Mouse (Mus musculus) hindbrain, postnatal 0 days (tissue): ENCODE data around the gene Relb. TPM values are rescaled to one million over a fixed set of nuclear protein-coding genes. Genes with fewer than 3 reads are reported as not detected.

ENCODE experiments used
- ATAC-seq: fragments of 200-750 bp; cut with Nextera tagmentation; 2 replicates; pipeline ENCODE4 v1.8.0; 2017; ENCODE audit warnings: mild to moderate bottlenecking, moderate TSS enrichment, moderate library complexity
- DNase-seq: peaks from one replicate; pipeline ENCODE4 v3.0.0-alpha.2; 2015; ENCODE audit warnings: low spot score
- H3K27ac ChIP-seq: fragments of 300-500 bp; sonication (generic); 2 replicates; pipeline ENCODE4 v1.5.1; 2014; ENCODE audit warnings: mild to moderate bottlenecking
- H3K27me3 ChIP-seq: fragments of 300-500 bp; sonication (generic); 2 replicates; pipeline ENCODE4 v1.6.1; 2014; ENCODE audit warnings: low read length, mixed read lengths; ENCODE audit not compliant: insufficient read depth
- H3K36me3 ChIP-seq: fragments of 300-500 bp; sonication (generic); 2 replicates; pipeline ENCODE4 v1.6.1; 2014; ENCODE audit warnings: low read length, mixed read lengths; ENCODE audit not compliant: insufficient read depth
- H3K4me1 ChIP-seq: fragments of 300-500 bp; sonication (generic); 2 replicates; pipeline ENCODE4 v1.6.1; 2014; ENCODE audit warnings: antibody characterized with exemption, low read length, mixed read lengths; ENCODE audit not compliant: insufficient read depth
- H3K4me2 ChIP-seq: fragments of 300-500 bp; sonication (generic); 2 replicates; pipeline ENCODE4 v1.6.1; 2014; ENCODE audit warnings: low read depth, mild to moderate bottlenecking, low read length, moderate library complexity, mixed read lengths
- H3K4me3 ChIP-seq: fragments of 300-500 bp; sonication (generic); 2 replicates; pipeline ENCODE4 v1.5.1; 2014; ENCODE audit warnings: low read length
- H3K9ac ChIP-seq: fragments of 300-500 bp; sonication (generic); replicated peaks from 2 replicates; pipeline ENCODE4 v1.6.1; 2014; ENCODE audit warnings: mild to moderate bottlenecking, low read length, moderate library complexity, mixed read lengths
- H3K9me3 ChIP-seq: fragments of 300-500 bp; sonication (generic); 2 replicates; pipeline ENCODE4 v1.6.1; 2016; ENCODE audit warnings: low read length, mixed read lengths
- CTCF ChIP-seq: IDR thresholded peaks from 2 replicates; pipeline ENCODE4 v1.5.1; 2016; ENCODE audit warnings: antibody characterized with exemption, control low read depth, low read depth
- WGBS: fragments of 180-500 bp; shearing (Covaris S2); extraction: QIAGEN DNeasy Blood & Tissue Kit; methylation state at CpG from one replicate; pipeline ENCODE4 v1.1.7; 2014; 5-methylcytosine and 5-hydroxymethylcytosine counted together
- polyA plus RNA-seq: library from polyadenylated mRNA; unstranded; fragments of >200 nt; fragmentation: Nextera tagmentation; extraction: Ambion mirVana; gene quantifications from 2 replicates; pipeline ENCODE4 v1.2.1, GENCODE M21; 2015
- total RNA-seq: library from RNA; depleted of rRNA; stranded (reverse); fragments of >200 nt; gene quantifications from 2 replicates; pipeline ENCODE4 v1.2.3, GENCODE M21; 2014; rRNA removed

Relb gene
- total and polyA plus RNA-seq, 2 experiments from 2014 or later, result 6.9 to 10.2 TPM

DNA sequence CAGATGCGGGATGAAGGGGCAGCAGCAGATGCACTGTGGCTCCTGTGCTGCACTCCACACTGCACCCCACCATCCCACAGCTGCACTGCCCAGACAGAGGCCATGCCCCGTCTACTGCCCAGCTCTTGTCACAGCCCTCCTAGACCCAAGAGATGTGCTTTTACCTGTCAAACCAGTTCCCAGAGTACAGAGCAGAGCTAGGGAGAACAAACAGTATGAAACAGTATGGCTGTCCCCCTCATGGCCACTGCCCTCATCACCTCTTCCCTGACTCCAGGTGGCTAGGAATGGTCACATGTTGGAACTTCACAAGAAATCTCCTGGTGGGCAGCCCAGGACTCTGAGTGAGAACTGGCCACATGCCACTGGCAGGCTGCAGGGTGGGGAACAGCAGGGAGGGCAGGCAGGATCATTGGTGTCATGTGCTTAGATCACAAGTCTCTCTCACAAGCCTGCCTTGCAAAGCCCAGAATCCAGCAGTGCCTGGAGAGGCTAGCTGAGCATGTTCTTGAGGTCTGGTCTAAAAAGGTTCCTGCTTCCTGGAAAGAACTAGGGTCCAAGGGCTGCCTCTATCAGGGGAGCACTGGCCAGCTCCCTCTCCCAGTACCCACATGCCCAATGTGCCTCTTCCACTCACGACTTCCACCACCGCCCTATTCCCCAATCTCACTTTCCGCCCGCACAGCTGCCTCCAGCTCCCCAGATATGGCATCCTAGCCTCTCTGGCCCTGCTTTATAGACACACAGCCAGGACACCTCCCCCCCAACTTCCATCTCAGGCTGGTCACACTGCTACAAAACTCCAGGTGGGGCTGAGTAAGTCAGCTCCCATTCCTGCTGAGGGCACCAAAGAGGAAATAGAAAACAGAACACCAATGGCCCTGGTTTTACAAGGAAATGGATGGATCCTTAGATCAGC, 71.0 kb downstream of the Relb start:
- Histone ChIP-seq H3K36me3 (0 out of 2 replicates have a peak, but pooled peaks cover 4% of the 10 kb centered on the region), H3K27ac (no peak overlapping the region), H3K4me3 (no peak overlapping the region), H3K4me1 (peaks cover 37% of the 10 kb centered on the region), H3K9me3 (no peaks in the 10 kb centered on the region), H3K9ac (no peak overlapping the region), H3K4me2 (peak overlapping the region; percentile 96), H3K27me3 (no peaks in the 10 kb centered on the region)
- ATAC-seq (no peak), DNase-seq (no peak)
- no peak for TF ChIP-seq CTCF
- 94% methylated on average over 6 of the region's 6 CpGs for WGBS

DNA sequence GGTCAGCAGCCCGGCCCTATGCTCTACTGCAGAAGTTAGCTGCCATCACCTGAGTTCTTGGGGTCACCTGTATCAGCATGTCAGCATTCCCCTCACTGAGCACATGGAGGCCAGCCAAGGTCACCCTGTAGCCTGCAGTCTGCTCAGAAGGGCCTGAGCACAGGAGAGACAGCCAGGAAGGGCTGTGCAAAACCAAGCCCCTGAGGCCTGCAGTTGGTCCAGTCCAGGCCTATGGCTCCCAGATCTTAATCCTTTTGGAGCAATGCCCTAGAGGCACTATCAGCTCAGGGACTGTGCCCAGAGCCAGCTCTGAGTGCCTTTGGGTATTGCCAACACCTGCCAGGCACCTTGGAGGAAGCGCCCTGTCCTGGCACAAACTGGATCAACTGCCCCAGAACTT, 72.2 kb downstream of the Relb start:
- ATAC-seq (no peak), DNase-seq (no peak)
- H3K4me2 ChIP-seq, result no peak overlapping the region
- no peaks in the 10 kb centered on the region for H3K27me3 ChIP-seq
- no peak overlapping the region for H3K9ac ChIP-seq
- no peak overlapping the region for H3K27ac ChIP-seq
- H3K36me3 ChIP-seq, result 0 out of 2 replicates have a peak, but pooled peaks cover 4% of the 10 kb centered on the region
- no peaks in the 10 kb centered on the region for H3K9me3 ChIP-seq
- 92% methylated on average over 2 of the region's 2 CpGs for WGBS
- TF ChIP-seq CTCF, result no peak
- peaks cover 37% of the 10 kb centered on the region for H3K4me1 ChIP-seq
- H3K4me3 ChIP-seq, result no peak overlapping the region

Other genes with a start within 250 kb of the Relb start
- gene Ercc2, start 247.4 kb downstream of the Relb start, total RNA-seq, result 57.3 and 65.1 TPM in 2 replicates
- 18.6 and 19.9 TPM in 2 replicates for gene Ercc2, start 247.4 kb downstream of the Relb start, polyA plus RNA-seq
- gene Klc3, start 225.3 kb downstream of the Relb start, total RNA-seq, result 2.3 and 2.9 TPM in 2 replicates
- gene Klc3, start 225.3 kb downstream of the Relb start, polyA plus RNA-seq, result 1.7 and 2.7 TPM in 2 replicates
- 3.9 and 27.4 TPM in 2 replicates for gene Ckm, start 224.7 kb downstream of the Relb start, total RNA-seq
- 0.14 and 0.30 TPM in 2 replicates for gene Ckm, start 224.7 kb downstream of the Relb start, polyA plus RNA-seq
- 60.3 and 60.5 TPM in 2 replicates for gene Mark4, start 170.6 kb downstream of the Relb start, total RNA-seq
- gene Mark4, start 170.6 kb downstream of the Relb start, polyA plus RNA-seq, result 16.2 and 18.1 TPM in 2 replicates
- 0.61 and 1.3 TPM in 2 replicates for gene Exoc3l2, start 166.1 kb downstream of the Relb start, total RNA-seq
- 2.0 and 2.3 TPM in 2 replicates for gene Exoc3l2, start 166.1 kb downstream of the Relb start, polyA plus RNA-seq
- 18.8 and 22.4 TPM in 2 replicates for gene Bloc1s3, start 121.1 kb downstream of the Relb start, total RNA-seq
- 3.8 and 4.3 TPM in 2 replicates for gene Bloc1s3, start 121.1 kb downstream of the Relb start, polyA plus RNA-seq
- 26.4 and 46.5 TPM in 2 replicates for gene Trappc6a, start 121.0 kb downstream of the Relb start, total RNA-seq
- 42.8 and 44.3 TPM in 2 replicates for gene Trappc6a, start 121.0 kb downstream of the Relb start, polyA plus RNA-seq
- gene Nkpd1, start 111.6 kb downstream of the Relb start, total RNA-seq, result 1.9 and 4.4 TPM in 2 replicates
- gene Nkpd1, start 111.6 kb downstream of the Relb start, polyA plus RNA-seq, result 1.3 TPM in 2 replicates
- 125 and 128 TPM in 2 replicates for gene Ppp1r37, start 66.4 kb downstream of the Relb start, total RNA-seq
- 27.0 and 27.7 TPM in 2 replicates for gene Ppp1r37, start 66.4 kb downstream of the Relb start, polyA plus RNA-seq
- 0.25 TPM in 1 of 2 replicates, not detected in the other for gene Zfp296, start 52.2 kb downstream of the Relb start, total RNA-seq
- not detected in 2 replicates for gene Zfp296, start 52.2 kb downstream of the Relb start, polyA plus RNA-seq
- gene Gemin7, start 51.8 kb downstream of the Relb start, total RNA-seq, result 60.0 and 61.7 TPM in 2 replicates
- 153 and 162 TPM in 2 replicates for gene Gemin7, start 51.8 kb downstream of the Relb start, polyA plus RNA-seq
- gene Clasrp, start 25.0 kb downstream of the Relb start, total RNA-seq, result 67.0 and 90.9 TPM in 2 replicates
- gene Clasrp, start 25.0 kb downstream of the Relb start, polyA plus RNA-seq, result 70.3 and 77.5 TPM in 2 replicates
- gene Clptm1, start 35.6 kb upstream of the Relb start, total RNA-seq, result 178 and 187 TPM in 2 replicates
- 135 and 142 TPM in 2 replicates for gene Clptm1, start 35.6 kb upstream of the Relb start, polyA plus RNA-seq
- not detected in 2 replicates for gene Apoc2, start 48.5 kb upstream of the Relb start, total RNA-seq
- gene Apoc2, start 48.5 kb upstream of the Relb start, polyA plus RNA-seq, result 0.38 TPM in 1 of 2 replicates, not detected in the other
- not detected in 2 replicates for gene Gm44805, start 52.0 kb upstream of the Relb start, total RNA-seq
- gene Gm44805, start 52.0 kb upstream of the Relb start, polyA plus RNA-seq, result not detected in 2 replicates
- gene Apoc4, start 52.0 kb upstream of the Relb start, total RNA-seq, result not detected in 2 replicates
- gene Apoc4, start 52.0 kb upstream of the Relb start, polyA plus RNA-seq, result not detected in 2 replicates
- gene Apoc1, start 63.2 kb upstream of the Relb start, total RNA-seq, result 1.5 and 2.3 TPM in 2 replicates
- 13.9 and 14.2 TPM in 2 replicates for gene Apoc1, start 63.2 kb upstream of the Relb start, polyA plus RNA-seq
- gene Apoe, start 69.8 kb upstream of the Relb start, total RNA-seq, result 2,123 and 2,525 TPM in 2 replicates
- gene Apoe, start 69.8 kb upstream of the Relb start, polyA plus RNA-seq, result 3,307 and 3,685 TPM in 2 replicates
- 147 and 151 TPM in 2 replicates for gene Tomm40, start 86.0 kb upstream of the Relb start, total RNA-seq
- gene Tomm40, start 86.0 kb upstream of the Relb start, polyA plus RNA-seq, result 172 and 173 TPM in 2 replicates
- 68.9 and 76.5 TPM in 2 replicates for gene Nectin2, start 121.0 kb upstream of the Relb start, total RNA-seq
- 55.6 and 57.5 TPM in 2 replicates for gene Nectin2, start 121.0 kb upstream of the Relb start, polyA plus RNA-seq
- 43.2 and 50.7 TPM in 2 replicates for gene Bcam, start 141.6 kb upstream of the Relb start, total RNA-seq
- gene Bcam, start 141.6 kb upstream of the Relb start, polyA plus RNA-seq, result 29.0 and 30.7 TPM in 2 replicates
- not detected in 2 replicates for gene Cblc, start 167.4 kb upstream of the Relb start, total RNA-seq
- gene Cblc, start 167.4 kb upstream of the Relb start, polyA plus RNA-seq, result 0.46 and 0.55 TPM in 2 replicates
- gene Bcl3, start 193.3 kb upstream of the Relb start, total RNA-seq, result 0.40 and 0.89 TPM in 2 replicates
- 0.66 and 1.1 TPM in 2 replicates for gene Bcl3, start 193.3 kb upstream of the Relb start, polyA plus RNA-seq
- gene Gm19345, start 222.6 kb upstream of the Relb start, total RNA-seq, result 41.5 and 53.7 TPM in 2 replicates
- 14.6 and 16.1 TPM in 2 replicates for gene Gm19345, start 222.6 kb upstream of the Relb start, polyA plus RNA-seq
- not detected in 2 replicates for gene Ceacam16, start 231.9 kb upstream of the Relb start, total RNA-seq
- gene Ceacam16, start 231.9 kb upstream of the Relb start, polyA plus RNA-seq, result 0.86 and 0.89 TPM in 2 replicates